Mouse (Mus musculus) cerebellum, adult 2 months (tissue): ENCODE data around the gene Lnp1.

Experiments used
- CTCF ChIP-seq: fragments of 200-500 bp; IDR thresholded peaks from 2 replicates; pipeline ENCODE4 v1.5.1; 2011; ENCODE audit warnings: low read depth, mild to moderate bottlenecking, control low read depth, low read length, moderate library complexity, borderline replicate concordance; ENCODE audit not compliant: insufficient read depth
- POLR2A ChIP-seq: fragments of 200-500 bp; IDR thresholded peaks from 2 replicates; pipeline ENCODE4 v1.6.1; 2011; ENCODE audit warnings: low read length, control low read depth, borderline replicate concordance; ENCODE audit not compliant: insufficient read depth

DNA sequence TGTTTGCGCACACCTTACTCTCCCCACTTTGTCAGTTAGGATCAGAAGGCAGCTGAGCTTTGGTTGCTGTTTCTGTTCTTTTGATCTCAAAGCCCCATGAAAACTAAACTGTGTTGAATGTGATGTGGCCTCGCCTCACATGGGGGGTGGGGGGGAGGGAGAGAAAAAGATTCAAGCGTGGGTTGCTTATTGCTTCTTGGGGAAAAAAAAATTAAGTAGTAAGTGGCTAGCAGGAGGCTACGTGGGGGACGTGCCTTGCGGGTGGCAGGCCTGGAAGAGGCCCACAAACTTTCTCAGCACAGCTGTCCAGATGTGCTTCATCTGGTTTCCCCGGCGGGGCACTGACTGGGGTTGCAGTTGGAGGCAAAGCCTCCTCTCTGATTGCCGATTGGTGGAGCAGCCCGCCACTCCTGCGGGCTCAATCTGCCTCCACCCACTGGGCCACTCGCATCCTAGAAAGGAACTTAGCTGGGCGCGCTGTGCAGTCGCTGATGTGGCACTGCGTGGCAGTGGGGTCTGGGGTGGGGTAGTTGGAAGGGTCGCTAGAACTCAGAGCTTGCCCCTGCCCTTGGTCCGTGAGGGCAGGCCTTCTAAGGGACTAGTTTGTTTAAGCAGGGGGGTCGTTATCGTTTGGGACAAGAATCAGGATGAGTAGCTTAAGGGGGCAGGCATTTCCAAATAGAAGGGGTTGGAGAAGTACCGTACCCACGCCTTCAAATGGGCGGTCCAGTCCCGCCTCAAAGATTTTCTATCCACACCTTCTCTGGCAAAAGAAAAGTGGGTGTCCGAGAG is 41.8 kb downstream of the Lnp1 start, which contains the start of gene Tmem45a:
- TF ChIP-seq POLR2A (no peak), CTCF (no peak)
